Mouse (Mus musculus): ENCODE data around the gene Plpp1. TPM values are rescaled to one million over a fixed set of nuclear protein-coding genes. Genes with fewer than 3 reads are reported as not detected.

The Plpp1 gene
- total RNA-seq, 1 experiment, result 38.2 TPM

- H3K9me3 ChIP-seq (ENCODE audit: control insufficient read depth, insufficient read depth, low read depth, low read length), result no peaks in the 10 kb centered on the region
- no peak for DNase-seq (ENCODE audit: low read depth, low spot score)
- in situ Hi-C loops (cut with MboI; ENCODE audit: low sequenced_read_pairs in 2 of 2, unreplicated experiment in 2 of 2), result no loop called here
- peaks cover 7% of the 10 kb centered on the region for H3K36me3 ChIP-seq (ENCODE audit: control insufficient read depth, insufficient read depth, low read length, poor library complexity, severe bottlenecking)
- H3K9ac ChIP-seq (ENCODE audit: insufficient read depth, low read depth, low read length, poor library complexity, severe bottlenecking), result no peak overlapping the region
- no peak overlapping the region for H3K27ac ChIP-seq (ENCODE audit: insufficient read depth, low read depth, low read length, poor library complexity, severe bottlenecking)
- no peak overlapping the region for H3K4me3 ChIP-seq (ENCODE audit: insufficient read depth in 1 of 2, low read depth in 1 of 2, low read length in 2 of 2, poor library complexity in 1 of 2, severe bottlenecking in 1 of 2)
- no peak for TF ChIP-seq CHD2 (IDR thresholded peaks at IDR 0.05; ENCODE audit: low read depth, low read length)
- TF ChIP-seq ZC3H11A (IDR thresholded peaks at IDR 0.05; ENCODE audit: borderline replicate concordance, low read depth, low read length), result no peak
- TF ChIP-seq HCFC1 (IDR thresholded peaks at IDR 0.05; ENCODE audit: borderline replicate concordance, insufficient read depth, low read length), result no peak
- TF ChIP-seq MAFK (IDR thresholded peaks at IDR 0.05; ENCODE audit: insufficient read depth, low read depth, low read length), result no peak
- TF ChIP-seq ZNF384 (IDR thresholded peaks at IDR 0.05; ENCODE audit: low read depth, low read length), result no peak
- 0 out of 4 replicates have a peak, but pooled peaks cover 0 to 3% of the 10 kb centered on the region in 2 experiments for H3K4me1 ChIP-seq (ENCODE audit: control insufficient read depth in 2 of 2, insufficient read depth in 2 of 2, low read length in 2 of 2, poor library complexity in 1 of 2)
Measured at GRCm38 (mm10) chr13:112805529-112805928, 4.9 kb downstream of the Plpp1 start.

GRCm38 (mm10) chr13:112807936-112808667 is 7.5 kb downstream of the Plpp1 start:
- no peak overlapping the region; the same call in 1 of the 2 replicates for H3K9ac ChIP-seq (ENCODE audit: insufficient read depth, low read depth, low read length, poor library complexity, severe bottlenecking)
- H3K27ac ChIP-seq (ENCODE audit: insufficient read depth, low read depth, low read length, poor library complexity, severe bottlenecking), result no peak overlapping the region
- in situ Hi-C loops (cut with MboI; ENCODE audit: low sequenced_read_pairs in 2 of 2, unreplicated experiment in 2 of 2), result no loop called here
- H3K9me3 ChIP-seq (ENCODE audit: control insufficient read depth, insufficient read depth, low read depth, low read length), result no peaks in the 10 kb centered on the region
- H3K4me1 ChIP-seq (ENCODE audit: control insufficient read depth in 2 of 2, insufficient read depth in 2 of 2, low read length in 2 of 2, poor library complexity in 1 of 2), result peaks cover 1 to 7% of the 10 kb centered on the region in 2 experiments; a peak in 1 of 4 replicates
- H3K36me3 ChIP-seq (ENCODE audit: control insufficient read depth, insufficient read depth, low read length, poor library complexity, severe bottlenecking), result peaks cover 7% of the 10 kb centered on the region
- no peak for DNase-seq (ENCODE audit: low read depth, low spot score)
- TF ChIP-seq HCFC1 (IDR thresholded peaks at IDR 0.05; ENCODE audit: borderline replicate concordance, insufficient read depth, low read length), result no peak
- no peak for TF ChIP-seq ZC3H11A (IDR thresholded peaks at IDR 0.05; ENCODE audit: borderline replicate concordance, low read depth, low read length)
- no peak for TF ChIP-seq ZNF384 (IDR thresholded peaks at IDR 0.05; ENCODE audit: low read depth, low read length)
- no peak for TF ChIP-seq CHD2 (IDR thresholded peaks at IDR 0.05; ENCODE audit: low read depth, low read length)
- no peak for TF ChIP-seq MAFK (IDR thresholded peaks at IDR 0.05; ENCODE audit: insufficient read depth, low read depth, low read length)
- no peak overlapping the region for H3K4me3 ChIP-seq (ENCODE audit: insufficient read depth in 1 of 2, low read depth in 1 of 2, low read length in 2 of 2, poor library complexity in 1 of 2, severe bottlenecking in 1 of 2)

GRCm38 (mm10) chr13:112809504-112810247 is 9.1 kb downstream of the Plpp1 start:
- H3K9ac ChIP-seq (ENCODE audit: insufficient read depth, low read depth, low read length, poor library complexity, severe bottlenecking), result no peak overlapping the region
- TF ChIP-seq ZNF384 (IDR thresholded peaks at IDR 0.05; ENCODE audit: low read depth, low read length), result no peak
- TF ChIP-seq MAFK (IDR thresholded peaks at IDR 0.05; ENCODE audit: insufficient read depth, low read depth, low read length), result no peak
- no peak for TF ChIP-seq CHD2 (IDR thresholded peaks at IDR 0.05; ENCODE audit: low read depth, low read length)
- no peak for TF ChIP-seq HCFC1 (IDR thresholded peaks at IDR 0.05; ENCODE audit: borderline replicate concordance, insufficient read depth, low read length)
- TF ChIP-seq ZC3H11A (IDR thresholded peaks at IDR 0.05; ENCODE audit: borderline replicate concordance, low read depth, low read length), result no peak
- in situ Hi-C loops (cut with MboI; ENCODE audit: low sequenced_read_pairs in 2 of 2, unreplicated experiment in 2 of 2), result no loop called here

GRCm38 (mm10) chr13:112810248-112810645 is 9.7 kb downstream of the Plpp1 start:
- Histone ChIP-seq H3K4me3 (ENCODE audit: insufficient read depth in 1 of 2, low read depth in 1 of 2, low read length in 2 of 2, poor library complexity in 1 of 2, severe bottlenecking in 1 of 2) (no peak overlapping the region), H3K27ac (ENCODE audit: insufficient read depth, low read depth, low read length, poor library complexity, severe bottlenecking) (no peak overlapping the region), H3K36me3 (ENCODE audit: control insufficient read depth, insufficient read depth, low read length, poor library complexity, severe bottlenecking) (peaks cover 11% of the 10 kb centered on the region), H3K9ac (ENCODE audit: insufficient read depth, low read depth, low read length, poor library complexity, severe bottlenecking) (no peak overlapping the region), H3K4me1 (ENCODE audit: control insufficient read depth in 2 of 2, insufficient read depth in 2 of 2, low read length in 2 of 2, poor library complexity in 1 of 2) (peaks cover 0 to 7% of the 10 kb centered on the region in 2 experiments; a peak in 1 of 4 replicates), H3K9me3 (ENCODE audit: control insufficient read depth, insufficient read depth, low read depth, low read length) (no peaks in the 10 kb centered on the region)
- DNase-seq (ENCODE audit: low read depth, low spot score), result no peak
- TF ChIP-seq MAFK (IDR thresholded peaks at IDR 0.05; ENCODE audit: insufficient read depth, low read depth, low read length), result no peak
- TF ChIP-seq CHD2 (IDR thresholded peaks at IDR 0.05; ENCODE audit: low read depth, low read length), result no peak
- TF ChIP-seq ZNF384 (IDR thresholded peaks at IDR 0.05; ENCODE audit: low read depth, low read length), result no peak
- TF ChIP-seq ZC3H11A (IDR thresholded peaks at IDR 0.05; ENCODE audit: borderline replicate concordance, low read depth, low read length), result no peak
- TF ChIP-seq HCFC1 (IDR thresholded peaks at IDR 0.05; ENCODE audit: borderline replicate concordance, insufficient read depth, low read length), result no peak
- in situ Hi-C loops (cut with MboI; ENCODE audit: low sequenced_read_pairs in 2 of 2, unreplicated experiment in 2 of 2), result no loop called here

More at GRCm38 (mm10) chr13:112809504-112810247, 9.1 kb downstream of the Plpp1 start:
- H3K4me3 ChIP-seq (ENCODE audit: insufficient read depth in 1 of 2, low read depth in 1 of 2, low read length in 2 of 2, poor library complexity in 1 of 2, severe bottlenecking in 1 of 2), result no peak overlapping the region
- H3K27ac ChIP-seq (ENCODE audit: insufficient read depth, low read depth, low read length, poor library complexity, severe bottlenecking), result no peak overlapping the region
- peaks cover 8% of the 10 kb centered on the region for H3K36me3 ChIP-seq (ENCODE audit: control insufficient read depth, insufficient read depth, low read length, poor library complexity, severe bottlenecking)
- no peaks in the 10 kb centered on the region for H3K9me3 ChIP-seq (ENCODE audit: control insufficient read depth, insufficient read depth, low read depth, low read length)
- DNase-seq (ENCODE audit: low read depth, low spot score), result no peak
- peaks cover 0 to 7% of the 10 kb centered on the region in 2 experiments; a peak in 1 of 4 replicates for H3K4me1 ChIP-seq (ENCODE audit: control insufficient read depth in 2 of 2, insufficient read depth in 2 of 2, low read length in 2 of 2, poor library complexity in 1 of 2)

Data from ES-E14 (cell line).